Mouse (Mus musculus): ENCODE results near the gene Fam169b.

Gene Fam169b

GRCm38 (mm10) chr7:68318979-68319378 lies 45.3 kb downstream of the Fam169b start:
- no peak for DNase-seq (ENCODE audit: low read depth)

DNA sequence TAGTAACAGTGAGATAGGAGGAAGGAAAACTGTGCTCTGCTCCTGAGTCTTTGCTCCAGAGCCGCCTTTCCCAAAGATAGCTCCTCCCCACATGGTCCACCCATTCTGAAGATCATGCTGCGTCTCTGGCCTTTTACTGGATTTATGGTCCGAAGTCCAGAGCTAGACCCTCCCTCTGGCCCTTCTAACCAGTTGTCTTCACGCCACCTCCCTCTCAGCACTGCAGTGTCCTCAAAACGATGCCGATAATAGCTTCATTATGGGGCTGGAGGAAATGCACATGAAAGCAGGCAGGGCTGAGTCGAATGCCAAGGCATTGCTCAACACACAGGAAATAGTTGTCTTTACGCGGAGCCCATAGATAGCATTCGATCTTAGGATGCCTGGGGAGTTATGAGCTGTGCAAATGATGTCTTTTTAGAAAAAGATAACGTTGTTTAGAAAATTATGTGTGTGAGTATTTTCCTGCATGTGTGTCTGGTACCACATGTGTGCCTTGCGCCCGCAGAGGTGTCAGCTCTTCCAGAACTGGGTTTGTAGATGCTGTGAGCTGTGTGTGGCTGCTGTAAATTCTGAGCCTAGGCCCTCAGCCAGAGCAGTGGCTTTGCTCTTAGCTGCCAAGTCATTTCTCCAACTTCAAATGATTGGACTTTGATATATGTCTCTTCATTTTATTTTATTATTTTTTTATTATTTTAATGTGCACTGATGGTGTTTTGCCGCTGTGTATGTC lies 46.6 kb downstream of the Fam169b start:
- DNase-seq (ENCODE audit: low read depth), result peak; percentile 60

DNA sequence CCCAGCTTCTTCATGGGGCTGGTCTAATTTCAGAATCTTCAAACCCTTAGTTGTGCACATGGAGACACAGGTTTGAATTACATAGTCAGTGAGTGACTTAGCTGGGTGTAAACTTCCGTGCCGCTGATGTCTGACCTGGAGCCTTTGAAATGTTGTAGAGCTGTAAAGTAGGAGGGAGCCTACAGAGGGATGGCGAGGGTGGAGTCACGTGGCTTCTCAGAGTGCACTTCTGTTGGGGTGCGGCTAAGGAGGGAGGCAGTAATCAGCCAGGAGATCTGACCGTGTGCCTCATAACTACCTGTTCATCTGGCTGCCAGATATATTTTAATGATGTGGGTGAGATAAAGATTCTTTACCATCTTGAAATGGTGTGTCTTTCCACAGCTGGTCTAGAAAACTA lies 49.4 kb downstream of the Fam169b start:
- peak; percentile 88 for DNase-seq (ENCODE audit: low read depth)

GRCm38 (mm10) chr7:68326190-68326722 lies 52.6 kb downstream of the Fam169b start:
- DNase-seq (ENCODE audit: low read depth), result no peak

GRCm38 (mm10) chr7:68329000-68329399 lies 55.4 kb downstream of the Fam169b start:
- peak; percentile 66 for DNase-seq (ENCODE audit: low read depth)

DNA sequence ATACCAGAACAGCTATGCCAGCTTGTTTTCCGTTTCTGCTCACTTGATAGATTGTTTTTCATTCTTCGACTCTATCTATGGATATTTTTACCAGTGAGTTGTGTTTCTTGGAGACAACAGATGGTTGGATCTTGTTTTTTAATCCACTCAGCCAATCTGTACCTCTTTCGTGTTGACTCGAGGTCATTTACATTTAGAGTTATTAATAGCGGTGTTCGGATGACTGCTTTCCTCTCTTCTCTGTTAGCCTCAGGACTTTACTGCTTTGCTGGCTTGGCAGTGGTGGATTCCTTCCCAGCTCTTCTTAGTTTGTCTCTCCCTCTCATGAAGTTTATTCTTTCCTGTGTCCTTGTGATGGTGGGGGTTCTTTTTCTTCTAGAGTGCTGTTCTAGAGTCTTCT lies 59.2 kb downstream of the Fam169b start:
- no peak for DNase-seq (ENCODE audit: low read depth)

GRCm38 (mm10) chr7:68337080-68337781 lies 63.6 kb downstream of the Fam169b start:
- no peak for DNase-seq (ENCODE audit: low read depth)

GRCm38 (mm10) chr7:68338680-68339079 lies 65.0 kb downstream of the Fam169b start:
- no peak for DNase-seq (ENCODE audit: low read depth)

DNA sequence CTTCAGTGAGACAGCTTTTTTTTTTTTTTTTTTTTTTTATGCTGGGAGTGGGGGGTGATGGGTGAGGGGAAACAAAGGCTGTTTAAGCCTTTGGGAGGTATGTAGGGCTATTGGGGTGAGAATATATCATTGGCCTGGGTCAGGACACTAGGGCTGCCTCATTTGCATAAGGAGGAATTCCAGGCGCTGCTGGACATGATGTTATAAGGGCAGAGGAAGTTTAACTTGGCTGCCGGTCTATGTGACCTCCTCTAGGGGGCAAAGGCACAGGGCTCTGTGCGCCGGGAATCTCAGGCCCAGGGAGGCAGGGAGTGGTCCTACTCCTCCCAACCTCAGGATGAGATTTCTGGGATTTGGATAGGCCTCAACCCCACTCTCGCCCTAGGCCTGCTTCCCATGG lies 70.9 kb downstream of the Fam169b start:
- no peak for DNase-seq (ENCODE audit: low read depth)

DNA sequence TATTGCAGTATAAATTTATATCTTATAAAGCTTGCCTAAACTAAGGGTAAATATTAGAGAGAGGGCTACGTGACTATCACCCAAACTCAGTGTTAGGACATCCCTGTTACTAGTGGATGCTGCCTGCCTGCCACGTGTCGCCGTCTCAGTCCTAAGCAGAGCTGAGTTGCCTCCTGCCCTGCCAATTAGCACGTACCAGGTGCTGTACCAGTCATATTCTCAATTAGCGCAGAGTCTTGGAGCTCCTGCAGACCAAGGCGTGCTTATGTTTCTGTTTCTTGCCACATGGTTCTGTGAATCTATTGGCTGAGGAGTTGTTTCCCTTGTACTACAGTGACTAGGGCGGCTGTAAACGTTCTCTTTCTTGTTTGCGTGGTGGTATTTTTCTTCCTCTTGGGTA lies 72.3 kb downstream of the Fam169b start:
- no peak for DNase-seq (ENCODE audit: low read depth)

DNA sequence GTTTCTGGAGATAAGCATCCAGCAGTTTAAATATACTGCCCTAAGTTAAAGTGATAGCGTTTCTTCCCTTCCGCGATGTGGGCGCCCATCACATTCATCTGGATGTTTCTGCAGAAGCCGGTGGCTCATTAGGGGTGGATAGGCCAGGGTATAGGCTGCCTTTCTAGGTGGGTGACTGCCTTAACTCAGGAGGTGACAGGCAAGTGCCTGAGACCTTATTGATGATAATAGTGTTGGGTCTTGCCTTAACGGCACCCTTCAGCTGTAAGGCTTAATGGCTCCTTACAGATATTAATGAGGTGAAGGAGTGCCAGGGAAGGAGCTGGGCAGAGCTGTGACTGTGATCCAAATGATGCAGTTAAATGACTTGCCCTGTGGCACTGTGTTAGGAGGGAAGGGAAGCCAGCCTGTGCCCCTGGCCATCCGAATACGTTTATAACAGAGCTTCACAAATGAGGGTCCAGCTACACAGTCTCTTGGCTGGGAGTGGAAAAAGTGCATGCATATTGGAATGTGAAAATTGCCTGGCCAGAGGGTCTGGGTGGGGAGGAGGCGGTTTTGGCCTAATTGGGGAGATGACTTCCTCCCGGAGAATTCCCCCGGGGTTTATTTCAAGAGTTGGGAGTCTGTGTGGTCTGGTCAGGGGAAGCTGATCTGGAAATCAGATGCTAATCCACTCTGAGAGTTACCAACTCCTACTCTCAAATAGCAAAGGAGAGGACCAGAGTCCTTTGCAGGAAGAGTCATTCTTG lies 81.9 kb downstream of the Fam169b start:
- DNase-seq (ENCODE audit: low read depth), result no peak

- DNase-seq (ENCODE audit: low read depth), result peak; percentile 85
Measured at GRCm38 (mm10) chr7:68357407-68357806, 83.8 kb downstream of the Fam169b start.

GRCm38 (mm10) chr7:68362609-68363008 lies 89.0 kb downstream of the Fam169b start:
- DNase-seq (ENCODE audit: low read depth), result no peak

- no peak for DNase-seq (ENCODE audit: low read depth)
Measured at GRCm38 (mm10) chr7:68365711-68366110, 92.1 kb downstream of the Fam169b start.

DNA sequence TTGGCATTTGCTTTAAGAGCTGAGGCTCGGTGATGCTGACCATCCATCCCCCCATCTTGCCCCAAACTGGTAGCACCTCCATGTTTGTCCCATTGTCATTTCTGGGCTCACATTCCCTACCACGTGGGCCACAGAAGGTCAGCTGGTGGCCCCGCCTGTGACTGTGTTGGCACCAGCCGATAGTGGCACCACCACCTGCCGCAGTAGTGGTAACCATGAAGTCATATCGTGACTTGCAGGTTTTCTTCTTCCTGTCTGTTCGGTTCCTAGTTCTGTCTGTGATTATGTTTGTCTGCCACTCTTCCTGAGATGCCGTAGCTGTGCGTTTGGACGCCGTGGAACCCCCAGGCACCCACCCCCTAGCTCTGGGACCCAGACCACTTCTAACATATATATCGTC lies 95.3 kb downstream of the Fam169b start:
- peak; percentile 46 for DNase-seq (ENCODE audit: low read depth)

GRCm38 (mm10) chr7:68369694-68370093 lies 96.1 kb downstream of the Fam169b start:
- peak; percentile 90 for DNase-seq (ENCODE audit: low read depth)

DNA sequence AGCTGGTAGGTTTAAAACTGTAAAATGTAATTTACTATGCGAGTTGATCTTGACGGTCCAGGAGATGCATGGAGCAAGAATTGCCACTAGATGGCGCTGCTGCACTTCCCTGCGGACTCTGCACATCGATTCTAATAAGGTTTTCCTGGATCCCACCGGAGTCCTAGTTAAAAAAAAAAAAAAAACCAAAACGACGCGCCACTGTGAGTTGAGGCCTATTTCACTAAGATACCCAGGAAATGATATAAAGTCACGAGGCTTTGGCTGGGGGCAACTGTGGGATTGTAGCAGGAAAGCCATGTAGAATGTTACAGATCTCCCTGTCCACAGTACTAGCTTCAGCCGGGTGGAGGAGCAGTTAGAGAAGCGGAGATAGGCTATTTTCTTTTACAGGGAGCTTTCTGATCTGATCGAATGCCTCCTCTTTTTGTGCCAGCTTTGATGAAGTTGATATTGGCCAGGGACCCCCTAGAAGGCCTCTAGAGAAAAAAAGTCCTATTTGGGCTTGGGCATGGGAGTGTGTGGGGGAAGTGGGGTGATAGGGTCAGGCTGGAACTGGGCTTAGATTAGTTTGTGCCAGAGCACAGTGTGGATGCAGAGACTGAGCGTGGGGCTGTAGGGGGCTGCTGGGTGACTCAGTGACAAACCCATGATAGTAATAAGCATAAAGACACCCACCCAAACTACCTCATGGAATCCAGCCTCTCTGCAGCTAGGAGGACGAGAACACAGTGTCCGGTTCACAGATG lies 100.6 kb downstream of the Fam169b start:
- DNase-seq (ENCODE audit: low read depth), result peak; percentile 86

GRCm38 (mm10) chr7:68382187-68382586 lies 108.5 kb downstream of the Fam169b start:
- no peak for DNase-seq (ENCODE audit: low read depth)

- DNase-seq (ENCODE audit: low read depth), result no peak
Measured at GRCm38 (mm10) chr7:68386767-68387166, 113.1 kb downstream of the Fam169b start.

DNA sequence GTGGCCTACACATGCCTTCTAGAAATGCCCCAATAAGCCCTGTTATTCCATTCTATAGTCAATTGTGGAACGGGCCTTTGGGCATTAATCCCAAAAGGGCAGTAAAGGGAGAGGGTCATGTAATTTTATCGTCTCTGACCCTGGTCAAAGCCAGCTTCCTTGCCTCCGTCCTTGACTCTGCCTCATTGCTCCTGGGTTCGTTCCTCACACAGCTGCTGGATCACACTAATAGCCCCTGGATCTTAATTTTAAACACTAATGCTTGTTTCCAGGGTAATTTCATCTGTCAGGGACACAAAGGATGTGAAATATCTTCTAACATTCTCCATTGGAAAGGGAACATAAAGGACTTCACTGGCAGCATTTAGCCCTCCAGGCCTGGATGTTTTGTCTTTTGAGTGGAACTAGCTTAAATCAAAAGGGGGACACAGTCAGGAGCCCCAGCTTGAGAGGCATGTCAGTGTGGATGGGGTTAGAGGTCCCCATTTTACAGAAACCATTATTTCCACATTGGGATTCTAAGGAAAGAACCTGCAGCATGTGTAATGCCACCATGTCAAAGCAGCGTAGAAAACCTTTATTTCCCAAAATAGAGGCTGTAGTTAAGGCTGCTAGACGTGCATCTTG lies 122.2 kb downstream of the Fam169b start:
- DNase-seq (ENCODE audit: low read depth), result no peak

DNA sequence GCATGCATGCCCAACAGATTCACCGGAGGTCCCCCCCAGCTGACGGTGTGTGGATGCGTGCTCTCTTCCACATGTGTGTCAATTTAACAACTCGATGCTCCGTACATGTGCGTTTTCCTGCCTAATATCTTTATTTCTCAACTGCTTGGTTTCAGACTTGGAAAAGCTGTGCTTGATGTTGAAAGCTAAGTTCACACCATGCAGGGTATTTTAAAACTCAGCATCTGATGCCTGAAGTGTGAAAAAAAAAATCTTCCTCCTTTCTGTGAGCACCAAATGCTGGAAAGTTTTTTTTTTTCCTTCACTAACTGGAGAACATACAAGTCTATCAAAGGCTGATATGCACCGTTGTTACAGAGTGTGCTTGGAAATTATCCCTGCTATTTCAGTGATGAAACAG lies 126.9 kb downstream of the Fam169b start:
- DNase-seq (ENCODE audit: low read depth), result no peak

Measured in induced T-regulatory cell, adult 2 months (primary cell).